Mouse (Mus musculus): ENCODE measurements around the gene Slc9a9.

DNA sequence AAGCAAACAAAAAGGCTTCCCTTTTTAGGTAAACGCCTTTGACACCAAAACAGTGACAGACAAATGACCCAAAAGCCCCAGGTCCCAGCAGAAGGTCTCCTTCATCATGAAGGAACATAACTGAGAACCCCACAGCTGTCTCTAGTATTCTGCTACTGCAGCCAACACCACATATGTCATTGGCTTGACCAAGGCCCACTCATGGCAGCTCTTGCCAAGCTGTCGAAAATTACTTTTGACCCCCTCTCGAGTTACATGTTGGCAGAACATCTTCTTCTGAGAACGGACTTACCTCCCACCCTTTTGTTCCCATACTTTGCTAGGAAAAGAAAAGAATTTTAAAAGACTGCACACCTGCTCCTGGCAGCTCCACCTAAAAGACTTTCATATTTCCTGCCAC, 488.2 kb downstream of the Slc9a9 start:
- no peak for TF ChIP-seq CTCF (IDR thresholded peaks at IDR 0.05; ENCODE audit: low read depth)
- no peak for TF ChIP-seq EP300 (IDR thresholded peaks at IDR 0.05; ENCODE audit: low read depth)
